Mouse (Mus musculus): Measurements from ENCODE around the gene Rassf6.

Gene Rassf6

GRCm38 (mm10) chr5:90568338-90568737, 72.1 kb downstream of the Rassf6 start:
- DNase-seq (ENCODE audit: low spot score in 2 of 2): no peak

- DNase-seq (ENCODE audit: low spot score in 2 of 2): no peak
These were observed 72.7 kb downstream of the Rassf6 start for GRCm38 (mm10) chr5:90567788-90568187.

GRCm38 (mm10) chr5:90565205-90565604, 75.3 kb downstream of the Rassf6 start:
- no peak for DNase-seq (ENCODE audit: low spot score in 2 of 2)

- DNase-seq (ENCODE audit: low spot score in 2 of 2): no peak
These were observed 76.3 kb downstream of the Rassf6 start for GRCm38 (mm10) chr5:90564161-90564560.

- DNase-seq (ENCODE audit: low spot score in 2 of 2): no peak
These were observed 77.6 kb downstream of the Rassf6 start for GRCm38 (mm10) chr5:90562880-90563279.

- DNase-seq (ENCODE audit: low spot score in 2 of 2): no peak
These were observed 78.7 kb downstream of the Rassf6 start for GRCm38 (mm10) chr5:90561721-90562275.

GRCm38 (mm10) chr5:90560743-90561142, 79.7 kb downstream of the Rassf6 start, which contains the start of gene 5830473C10Rik:
TSS of gene 5830473C10Rik (plus strand) at chr5:90561107.
- no peak for DNase-seq (ENCODE audit: low spot score in 2 of 2)

- DNase-seq (ENCODE audit: low spot score in 2 of 2): no peak
These were observed 84.4 kb downstream of the Rassf6 start for GRCm38 (mm10) chr5:90556052-90556451.

Data from cerebellum, postnatal 4 days (tissue).